Mouse (Mus musculus) embryonic facial prominence, embryonic 12.5 days (tissue): ENCODE data around the gene Fcrla. TPM values are rescaled to one million over a fixed set of nuclear protein-coding genes. Genes with fewer than 3 reads are reported as not detected.

Experiments used
- ATAC-seq: fragments of 200-750 bp; cut with Nextera tagmentation; 2 replicates; pipeline ENCODE4 v1.8.0; 2017; ENCODE audit not compliant: insufficient number of reproducible peaks, insufficient read depth, low FRiP score, low TSS enrichment
- H3K27ac ChIP-seq: fragments of 300-500 bp; sonication (generic); 2 replicates; pipeline ENCODE4 v1.5.1; 2016; ENCODE audit warnings: mild to moderate bottlenecking
- H3K27me3 ChIP-seq: fragments of 300-500 bp; sonication (generic); 2 replicates; pipeline ENCODE4 v1.6.1; 2016; ENCODE audit warnings: mild to moderate bottlenecking, moderate library complexity
- H3K36me3 ChIP-seq: fragments of 300-500 bp; sonication (generic); 2 replicates; pipeline ENCODE4 v1.6.1; 2016; ENCODE audit warnings: mild to moderate bottlenecking
- H3K4me1 ChIP-seq: fragments of 300-500 bp; sonication (generic); 2 replicates; pipeline ENCODE4 v1.6.1; 2016
- H3K4me2 ChIP-seq: fragments of 300-500 bp; sonication (generic); replicated peaks from 2 replicates; pipeline ENCODE4 v1.6.1; 2016; ENCODE audit warnings: mild to moderate bottlenecking, moderate library complexity
- H3K4me3 ChIP-seq: fragments of 300-500 bp; sonication (generic); 2 replicates; pipeline ENCODE4 v1.5.1; 2016; ENCODE audit warnings: mild to moderate bottlenecking
- H3K9ac ChIP-seq: fragments of 300-500 bp; sonication (generic); 2 replicates; pipeline ENCODE4 v1.6.1; 2016; ENCODE audit warnings: mild to moderate bottlenecking, moderate library complexity
- H3K9me3 ChIP-seq: fragments of 300-500 bp; sonication (generic); 2 replicates; pipeline ENCODE4 v1.6.1; 2016; ENCODE audit warnings: mild to moderate bottlenecking, moderate library complexity
- WGBS: fragments of 180-500 bp; shearing (Covaris S2); methylation state at CpG from one replicate; pipeline ENCODE4 v1.1.7; 2016; 5-methylcytosine and 5-hydroxymethylcytosine counted together
- polyA plus RNA-seq: library from polyadenylated mRNA; unstranded; fragments of >200 nt; fragmentation: Nextera tagmentation; extraction: Ambion mirVana; gene quantifications from 2 replicates; pipeline ENCODE4 v1.2.1, GENCODE M21; 2016

Gene Fcrla
- polyA plus RNA-seq, 1 experiment from 2014 or later: not detected

DNA sequence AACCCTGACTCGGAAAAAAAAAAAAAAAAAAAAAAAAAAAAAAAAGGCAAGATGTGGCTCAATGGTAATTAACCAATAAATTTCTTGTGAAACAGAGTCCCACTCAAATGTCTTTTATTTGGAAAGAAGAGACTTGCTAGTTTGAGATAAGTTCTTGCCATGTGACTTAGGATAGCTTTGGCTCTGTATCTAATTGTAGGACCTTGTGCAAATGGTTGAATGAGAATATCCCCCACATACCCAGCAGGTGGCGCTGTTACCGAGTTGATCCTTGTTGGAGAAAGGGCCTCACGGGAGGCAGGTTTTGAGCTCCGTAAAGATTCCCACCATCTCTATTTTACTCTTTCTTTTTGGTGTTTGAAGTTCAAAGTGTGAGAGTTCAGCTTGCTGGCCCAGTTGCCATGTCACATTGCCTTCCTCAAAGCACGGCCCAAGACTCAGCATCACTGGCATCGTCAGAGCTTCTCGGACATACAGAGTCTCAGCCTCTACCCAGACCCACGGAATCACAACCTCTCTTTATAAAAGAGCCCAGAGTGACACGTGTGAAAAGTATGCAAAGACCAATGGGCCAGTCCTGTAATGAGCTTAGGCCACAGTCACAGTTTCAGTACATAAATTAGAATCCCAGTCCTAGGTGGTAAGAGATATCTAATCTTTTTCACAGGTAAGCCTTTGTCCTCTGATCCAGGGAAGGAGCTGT, 25.7 kb downstream of the Fcrla start:
- no peak for ATAC-seq
- no peaks in the 10 kb centered on the region for H3K36me3 ChIP-seq
- no peaks in the 10 kb centered on the region for H3K4me1 ChIP-seq
- WGBS: 34% methylated on average over 10 of the region's 10 CpGs
- H3K9me3 ChIP-seq: no peaks in the 10 kb centered on the region
- H3K9ac ChIP-seq: no peak overlapping the region
- H3K4me2 ChIP-seq: no peak overlapping the region; the same call in 1 of the 2 replicates
- H3K27ac ChIP-seq: no peak overlapping the region
- H3K27me3 ChIP-seq: peaks cover 15% of the 10 kb centered on the region
- H3K4me3 ChIP-seq: no peak overlapping the region

DNA sequence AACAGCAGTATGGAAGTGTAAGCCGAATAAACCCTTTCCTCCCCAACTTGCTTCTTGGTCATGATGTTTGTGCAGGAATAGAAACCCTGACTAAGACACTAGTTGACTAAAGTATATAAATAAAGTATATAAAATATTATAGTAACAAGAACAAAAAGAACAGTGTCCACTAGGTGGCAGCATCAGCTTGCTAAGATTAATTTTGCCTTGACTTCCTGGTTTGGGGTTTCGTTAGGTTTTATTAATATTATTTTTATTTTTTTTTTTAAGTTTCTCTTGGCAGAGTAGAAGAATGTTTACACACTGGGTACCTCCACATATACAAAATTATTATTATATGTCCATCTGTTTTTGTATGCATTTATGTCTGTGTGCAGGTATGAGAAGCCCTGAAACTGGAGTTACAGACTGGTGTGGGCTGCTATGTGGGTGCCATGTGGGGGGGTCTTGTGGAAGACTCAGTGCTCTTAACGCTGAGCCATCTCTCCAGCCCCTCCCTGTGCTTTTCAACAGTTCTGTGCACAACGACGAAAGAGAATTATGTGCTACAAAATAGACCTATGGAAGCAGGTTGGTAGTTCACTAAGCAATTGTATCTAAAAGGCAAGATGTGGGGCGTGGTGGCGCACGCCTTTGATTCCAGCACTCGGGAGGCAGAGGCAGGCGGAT, 26.4 kb downstream of the Fcrla start:
- Histone ChIP-seq H3K9me3 (no peaks in the 10 kb centered on the region), H3K4me3 (no peak overlapping the region), H3K4me2 (no peak overlapping the region), H3K9ac (no peak overlapping the region), H3K4me1 (no peaks in the 10 kb centered on the region), H3K27me3 (peaks cover 7% of the 10 kb centered on the region), H3K27ac (no peak overlapping the region), H3K36me3 (no peaks in the 10 kb centered on the region)
- WGBS: 34% methylated on average over 10 of the region's 10 CpGs
- ATAC-seq: no peak

DNA sequence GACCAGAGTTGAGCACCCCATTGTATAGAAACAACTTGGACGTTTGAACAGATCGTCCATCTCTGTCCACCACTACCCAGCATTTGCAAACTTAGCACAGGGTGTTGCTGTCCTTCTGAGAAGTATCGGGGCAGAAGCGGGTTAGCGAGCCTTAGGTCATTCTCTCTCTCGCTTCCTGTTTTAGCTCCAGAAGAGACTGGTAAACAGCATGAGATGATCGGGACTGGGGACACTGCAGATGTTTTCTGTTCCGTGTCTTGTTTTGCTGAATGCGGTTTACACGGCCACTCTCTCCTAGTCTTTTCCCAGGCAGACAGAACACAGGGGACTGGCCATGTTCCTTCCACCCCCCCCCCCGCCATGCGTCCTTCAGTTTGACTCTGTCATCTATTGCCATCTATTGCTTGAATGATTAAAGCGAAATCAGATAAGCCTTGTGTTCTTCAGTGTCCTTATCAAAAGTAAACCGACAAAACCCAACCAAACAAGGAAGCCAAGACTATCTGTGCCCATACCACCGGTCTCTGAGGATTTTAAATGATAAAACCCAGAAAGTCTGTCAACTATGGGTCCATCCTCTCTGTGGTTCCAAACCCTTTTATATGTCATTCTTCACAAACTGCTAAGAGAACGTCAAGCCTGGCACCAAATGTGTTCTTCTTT, 28.8 kb downstream of the Fcrla start:
- Histone ChIP-seq H3K4me1 (no peaks in the 10 kb centered on the region), H3K9ac (no peak overlapping the region), H3K9me3 (no peaks in the 10 kb centered on the region), H3K27me3 (no peaks in the 10 kb centered on the region), H3K4me3 (no peak overlapping the region), H3K36me3 (no peaks in the 10 kb centered on the region), H3K4me2 (no peak overlapping the region), H3K27ac (no peak overlapping the region)
- WGBS: 74% methylated on average over 16 of the region's 16 CpGs
- ATAC-seq: no peak

DNA sequence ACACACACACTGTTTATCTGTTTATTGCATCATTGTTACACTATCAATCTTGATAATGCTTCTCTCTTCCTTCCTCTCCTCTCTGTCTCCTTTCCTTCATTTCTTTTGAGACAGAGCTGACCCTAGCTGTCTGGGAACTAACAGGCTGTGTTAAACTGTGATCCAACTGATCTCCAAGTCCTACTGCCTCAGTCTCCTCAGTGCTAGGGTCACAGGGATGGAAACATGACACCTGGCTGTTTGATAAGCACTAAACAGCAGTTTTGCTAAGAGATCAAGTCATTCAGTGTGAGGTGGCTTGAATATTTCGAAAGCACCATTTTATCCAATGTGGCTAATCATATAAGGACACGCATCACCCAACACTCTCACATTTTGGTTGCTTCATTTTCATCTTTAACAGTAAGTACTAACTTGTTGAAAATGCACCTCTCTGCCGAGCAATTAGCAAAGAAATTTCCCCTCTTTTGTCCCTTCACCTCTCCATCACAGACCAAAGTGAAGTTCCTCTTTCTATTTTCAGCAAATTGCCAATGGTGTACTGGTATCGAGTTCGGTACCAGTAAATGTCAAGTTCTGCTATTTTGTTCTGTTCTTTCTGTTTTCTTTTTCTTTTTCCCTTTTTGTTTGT, 30.6 kb downstream of the Fcrla start:
- Histone ChIP-seq H3K9ac (no peak overlapping the region), H3K27me3 (no peaks in the 10 kb centered on the region), H3K9me3 (no peaks in the 10 kb centered on the region), H3K27ac (no peak overlapping the region), H3K4me2 (no peak overlapping the region), H3K36me3 (no peaks in the 10 kb centered on the region), H3K4me1 (no peaks in the 10 kb centered on the region), H3K4me3 (no peak overlapping the region)
- no peak for ATAC-seq
- 78% methylated on average over 5 of the region's 5 CpGs for WGBS

DNA sequence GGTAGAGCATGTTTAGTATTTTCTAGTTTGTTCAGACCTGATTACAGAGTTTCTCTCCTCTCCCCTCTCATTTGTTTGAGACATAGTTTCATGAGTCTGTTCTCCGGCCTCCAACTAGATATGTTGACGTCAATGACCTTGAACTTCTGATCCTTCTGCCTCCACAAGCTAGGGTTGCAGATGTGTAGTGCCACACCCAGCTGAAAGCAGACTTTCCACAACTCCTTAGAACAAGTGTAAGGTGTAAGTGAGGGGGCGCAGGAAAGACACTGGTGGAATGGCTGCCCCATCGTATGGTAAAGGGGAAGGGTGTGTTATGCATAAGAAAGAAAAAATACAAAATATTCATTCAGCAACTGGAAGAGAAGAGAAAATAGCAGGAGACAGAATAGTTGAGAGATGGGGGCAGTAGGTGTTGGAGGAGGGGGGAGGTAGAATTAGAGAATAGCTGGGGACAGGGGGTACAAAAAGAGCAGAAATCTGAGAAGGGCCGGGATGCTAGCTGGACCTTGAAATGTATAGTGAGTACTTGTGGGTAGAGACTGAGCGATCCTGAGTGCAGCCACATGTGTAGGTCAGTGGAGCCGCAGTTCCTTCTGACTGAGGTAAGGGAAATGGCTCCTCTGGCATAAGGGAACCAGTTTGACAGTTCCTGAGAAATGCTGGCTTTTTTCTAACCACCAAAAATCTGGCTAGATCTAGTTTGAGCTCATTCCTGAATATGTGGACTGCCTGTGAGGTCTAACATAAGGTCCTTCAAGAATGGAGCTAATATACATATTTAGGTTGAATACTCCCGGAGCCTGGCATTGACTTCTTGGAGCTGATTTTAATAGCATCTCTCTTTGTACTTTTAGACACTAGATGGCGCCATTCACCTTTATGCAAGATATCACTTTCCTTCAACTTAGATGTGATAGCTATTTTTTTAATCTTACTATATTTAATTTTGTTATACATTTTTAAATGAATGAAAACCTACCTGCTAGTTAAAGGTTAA, 32.5 kb downstream of the Fcrla start:
- Histone ChIP-seq H3K9ac (no peak overlapping the region), H3K27me3 (no peaks in the 10 kb centered on the region), H3K4me2 (no peak overlapping the region), H3K9me3 (no peaks in the 10 kb centered on the region), H3K4me1 (no peaks in the 10 kb centered on the region), H3K4me3 (no peak overlapping the region), H3K36me3 (no peaks in the 10 kb centered on the region), H3K27ac (no peak overlapping the region)
- ATAC-seq: no peak
- WGBS: 58% methylated on average over 9 of the region's 9 CpGs

- Histone ChIP-seq H3K27me3 (no peaks in the 10 kb centered on the region), H3K36me3 (no peaks in the 10 kb centered on the region), H3K4me3 (no peak overlapping the region), H3K27ac (no peak overlapping the region), H3K4me2 (no peak overlapping the region), H3K9me3 (no peaks in the 10 kb centered on the region), H3K9ac (no peak overlapping the region), H3K4me1 (no peaks in the 10 kb centered on the region)
- no peak for ATAC-seq
- 68% methylated on average over 1 of the region's 1 CpGs for WGBS
These were observed 35.1 kb downstream of the Fcrla start for GRCm38 (mm10) chr1:170892279-170892678.

DNA sequence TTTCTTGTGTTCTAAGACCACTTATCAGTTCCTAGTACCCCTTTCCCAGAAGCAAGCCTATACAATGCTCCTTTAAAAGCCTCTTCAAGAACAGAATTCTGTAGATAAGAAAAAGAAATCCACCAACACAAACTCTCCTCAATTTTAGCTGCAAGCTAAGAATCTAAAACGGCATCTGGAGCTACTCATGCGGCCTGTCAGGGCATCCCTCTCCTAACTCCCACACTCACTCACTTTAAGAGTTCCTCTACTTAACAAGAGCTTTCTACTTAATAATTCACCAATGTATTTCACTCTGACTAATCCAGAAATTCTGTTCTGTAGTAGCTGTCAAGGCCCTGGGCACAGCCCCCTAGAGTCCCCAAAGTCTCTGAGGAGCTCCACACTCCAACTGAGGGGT, 35.7 kb downstream of the Fcrla start:
- no peaks in the 10 kb centered on the region for H3K27me3 ChIP-seq
- no peaks in the 10 kb centered on the region for H3K36me3 ChIP-seq
- H3K27ac ChIP-seq: no peak overlapping the region
- no peaks in the 10 kb centered on the region for H3K9me3 ChIP-seq
- H3K4me2 ChIP-seq: no peak overlapping the region
- WGBS: 62% methylated on average over 2 of the region's 2 CpGs
- no peak for ATAC-seq
- H3K4me1 ChIP-seq: no peaks in the 10 kb centered on the region
- no peak overlapping the region for H3K9ac ChIP-seq
- no peak overlapping the region for H3K4me3 ChIP-seq

DNA sequence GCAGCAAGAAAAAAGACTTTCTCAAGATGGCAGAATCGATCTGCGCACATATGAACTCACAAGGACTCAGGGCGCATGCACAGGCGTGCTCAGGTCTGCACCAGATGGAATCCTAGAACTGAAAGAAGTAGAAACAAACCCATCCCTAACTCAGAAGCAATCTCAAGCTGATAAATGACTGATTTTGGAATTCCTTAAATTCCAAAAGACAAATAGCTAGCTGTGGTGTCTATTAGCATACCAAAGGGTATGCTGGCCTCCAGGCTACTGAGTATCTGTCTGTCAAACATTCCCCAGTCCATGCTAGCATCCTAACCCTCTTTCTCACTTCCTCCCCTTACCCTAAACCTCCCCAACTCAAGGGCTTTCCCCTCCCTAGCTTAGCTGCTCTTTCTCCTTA, 38.1 kb downstream of the Fcrla start:
- Histone ChIP-seq H3K9me3 (no peaks in the 10 kb centered on the region), H3K27ac (no peak overlapping the region), H3K4me1 (peaks cover 2% of the 10 kb centered on the region), H3K36me3 (no peaks in the 10 kb centered on the region), H3K9ac (no peak overlapping the region), H3K27me3 (no peaks in the 10 kb centered on the region), H3K4me3 (no peak overlapping the region), H3K4me2 (no peak overlapping the region)
- WGBS: 73% methylated on average over 4 of the region's 4 CpGs
- no peak for ATAC-seq

- no peak overlapping the region for H3K4me2 ChIP-seq
- peaks cover 8% of the 10 kb centered on the region for H3K4me1 ChIP-seq
- H3K27me3 ChIP-seq: no peaks in the 10 kb centered on the region
- no peak overlapping the region for H3K27ac ChIP-seq
- H3K36me3 ChIP-seq: peaks cover 8% of the 10 kb centered on the region
- no peaks in the 10 kb centered on the region for H3K9me3 ChIP-seq
- whole genome bisulfite sequencing: 50% methylated on average over 6 of the region's 6 CpGs
- H3K4me3 ChIP-seq: no peak overlapping the region
- no peak overlapping the region for H3K9ac ChIP-seq
- ATAC-seq: no peak
These were observed 41.3 kb downstream of the Fcrla start for GRCm38 (mm10) chr1:170886044-170886458.

DNA sequence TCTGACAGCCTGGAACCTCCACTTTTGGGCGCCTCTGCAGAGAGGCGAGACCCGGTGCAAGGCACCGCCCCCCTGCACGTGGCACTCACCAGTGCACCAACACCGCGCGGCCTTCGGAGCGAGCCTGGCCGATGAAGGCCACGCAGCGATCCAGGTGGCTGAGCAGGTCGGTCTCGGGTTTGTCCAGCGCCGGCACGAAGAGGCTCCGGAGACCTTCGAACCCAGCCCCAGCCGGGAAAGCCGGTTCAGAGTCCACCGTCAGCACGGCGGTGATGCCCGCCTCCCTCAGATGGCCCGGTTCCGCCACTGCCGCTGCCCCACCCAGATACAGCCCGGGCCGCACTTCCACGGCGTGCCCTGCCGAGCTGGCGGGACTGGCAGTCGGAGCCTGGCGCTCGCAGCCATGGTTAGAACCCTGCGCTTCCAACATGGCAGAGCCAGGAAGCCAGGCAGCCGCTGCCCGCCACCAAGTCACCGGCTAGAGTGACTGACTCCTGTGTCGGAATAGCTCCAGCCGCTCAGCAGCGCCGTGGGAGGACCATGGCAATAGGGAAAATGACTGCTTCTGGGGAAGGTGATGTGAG, 42.3 kb downstream of the Fcrla start, which contains the start of the genes Gm26620 and Dusp12:
Gene Gm26620, plus strand, starts transcription at position 88 of the 584 bp plus-strand sequence.
Gene Dusp12, minus strand, starts transcription at position 563 of the 584 bp plus-strand sequence.
- WGBS: under 1% methylated on average over 46 of the region's 46 CpGs
- Histone ChIP-seq H3K27ac (peak within 1 kb of the TSS; percentile 83), H3K27me3 (no peaks in the 10 kb centered on the region), H3K36me3 (peaks cover 17% of the 10 kb centered on the region), H3K9me3 (no peaks in the 10 kb centered on the region), H3K4me1 (peaks cover 8% of the 10 kb centered on the region), H3K9ac (peak within 1 kb of the TSS; percentile 87), H3K4me3 (peak within 1 kb of the TSS; percentile 89), H3K4me2 (peak within 1 kb of the TSS; percentile 60)
- peak; percentile 84 for ATAC-seq
